Mouse (Mus musculus) limb, embryonic 14.5 days (tissue): Measurements from ENCODE around the gene Mrps27. TPM values are rescaled to one million over a fixed set of nuclear protein-coding genes. Genes with fewer than 3 reads are reported as not detected.
A peak's percentile ranks its signal among the peaks of the same experiment; 100 is the strongest.

Experiments used
- ATAC-seq: fragments of 200-750 bp; cut with Nextera tagmentation; 2 replicates; pipeline ENCODE4 v1.8.0; 2017; ENCODE audit warnings: low read depth, moderate number of reproducible peaks, moderate TSS enrichment; ENCODE audit not compliant: low FRiP score
- DNase-seq: peaks from one replicate; pipeline ENCODE4 v3.0.0-alpha.2; 2015; ENCODE audit warnings: low spot score
- H3K27ac ChIP-seq: fragments of 300-500 bp; sonication (generic); replicated peaks from 2 replicates; pipeline ENCODE4 v1.5.1; 2014; ENCODE audit warnings: low read depth, mild to moderate bottlenecking, low read length, moderate library complexity, mixed read lengths
- H3K27me3 ChIP-seq: fragments of 300-500 bp; sonication (generic); 2 replicates; pipeline ENCODE4 v1.6.1; 2014; ENCODE audit warnings: low read length, mixed read lengths; ENCODE audit not compliant: control insufficient read depth, insufficient read depth
- H3K36me3 ChIP-seq: fragments of 300-500 bp; sonication (generic); 2 replicates; pipeline ENCODE4 v1.6.1; 2014; ENCODE audit warnings: mild to moderate bottlenecking, low read length, moderate library complexity, mixed read lengths; ENCODE audit not compliant: control insufficient read depth, insufficient read depth
- H3K4me1 ChIP-seq: fragments of 300-500 bp; sonication (generic); 2 replicates; pipeline ENCODE4 v1.6.1; 2014; ENCODE audit warnings: antibody characterized with exemption, low read length, mixed read lengths; ENCODE audit not compliant: control insufficient read depth, insufficient read depth
- H3K4me2 ChIP-seq: fragments of 300-500 bp; sonication (generic); replicated peaks from 2 replicates; pipeline ENCODE4 v1.6.1; 2014; ENCODE audit warnings: low read depth, mild to moderate bottlenecking, low read length, moderate library complexity; ENCODE audit not compliant: severe bottlenecking
- H3K4me3 ChIP-seq: fragments of 300-500 bp; sonication (generic); replicated peaks from 2 replicates; pipeline ENCODE4 v1.5.1; 2014; ENCODE audit warnings: low read length
- H3K9ac ChIP-seq: fragments of 300-500 bp; sonication (generic); 2 replicates; pipeline ENCODE4 v1.6.1; 2014; ENCODE audit warnings: mild to moderate bottlenecking, low read depth, low read length, moderate library complexity; ENCODE audit not compliant: severe bottlenecking
- H3K9me3 ChIP-seq: fragments of 300-500 bp; sonication (generic); 2 replicates; pipeline ENCODE4 v1.6.1; 2016; ENCODE audit warnings: low read length; ENCODE audit not compliant: control insufficient read depth
- POLR2A ChIP-seq: fragments of 200-500 bp; IDR thresholded peaks from 2 replicates; pipeline ENCODE4 v1.8.0; 2012; ENCODE audit warnings: inconsistent platforms, mild to moderate bottlenecking, moderate library complexity, borderline replicate concordance; ENCODE audit not compliant: insufficient read depth, insufficient read length; ENCODE audit errors: extremely low read depth
- WGBS: fragments of 180-500 bp; shearing (Covaris S2); extraction: QIAGEN DNeasy Blood & Tissue Kit; methylation state at CpG from one replicate; pipeline ENCODE4 v1.1.7; 2014; 5-methylcytosine and 5-hydroxymethylcytosine counted together
- polyA plus RNA-seq, 2 experiments: library from polyadenylated mRNA; depleted of rRNA in 1 of 2; stranded (reverse) in 1 of 2; unstranded in 1 of 2; fragments of >200 nt; fragmentation: Nextera tagmentation in 1 of 2; extraction: Ambion mirVana in 1 of 2; gene quantifications; 2 replicates each; pipeline versions ENCODE4 v1.2.1 to v1.2.3; 2012 to 2014

Gene Mrps27
- polyA plus RNA-seq, 2 experiments = 36.6 to 54.1 TPM

GRCm38 (mm10) chr13:99351596-99351995, 7.0 kb downstream of the Mrps27 start:
- no peak for DNase-seq
- 78% methylated on average over 3 of the region's 3 CpGs for WGBS
- Histone ChIP-seq H3K36me3 (peaks cover 29% of the 10 kb centered on the region), H3K27me3 (no peaks in the 10 kb centered on the region), H3K4me3 (no peak overlapping the region), H3K4me2 (no peak overlapping the region), H3K9me3 (no peaks in the 10 kb centered on the region), H3K27ac (no peak overlapping the region), H3K4me1 (0 out of 2 replicates have a peak, but pooled peaks cover 2% of the 10 kb centered on the region), H3K9ac (no peak overlapping the region)
- no peak for ATAC-seq
- no peak for TF ChIP-seq POLR2A

- TF ChIP-seq POLR2A = peak; percentile 23; the same call in 1 of the 2 replicates
- Histone ChIP-seq H3K4me1 (0 out of 2 replicates have a peak, but pooled peaks cover 2% of the 10 kb centered on the region), H3K27ac (peak overlapping the region; percentile 75), H3K9ac (peak overlapping the region; percentile 45), H3K4me3 (peak overlapping the region; percentile 48), H3K4me2 (peak overlapping the region; percentile 65), H3K27me3 (no peaks in the 10 kb centered on the region), H3K9me3 (no peaks in the 10 kb centered on the region), H3K36me3 (peaks cover 29% of the 10 kb centered on the region)
- DNase-seq (peak; percentile 97), ATAC-seq (peak; percentile 100)
- WGBS = 11% methylated on average over 28 of the region's 28 CpGs
Measured at GRCm38 (mm10) chr13:99352758-99353489, 8.3 kb downstream of the Mrps27 start.

DNA sequence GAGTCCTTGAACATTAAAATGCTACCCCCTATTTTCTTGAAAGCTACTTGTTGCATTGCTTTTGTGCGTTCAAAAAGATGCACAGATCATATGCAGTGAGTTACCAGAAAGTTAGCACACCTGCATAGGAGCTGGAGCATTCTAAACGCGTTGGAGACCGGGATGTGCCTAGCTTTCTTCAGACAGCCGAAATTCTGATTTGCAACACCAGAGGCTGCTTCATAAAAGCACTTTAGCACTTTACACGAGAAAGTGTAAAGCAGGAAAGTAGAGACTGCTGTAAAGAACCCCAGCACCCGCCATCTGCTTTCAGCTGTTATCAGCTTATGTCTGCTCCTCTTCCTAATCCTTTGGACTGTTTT, 8.9 kb downstream of the Mrps27 start:
- peak overlapping the region; percentile 65 for H3K4me2 ChIP-seq
- H3K9ac ChIP-seq = peak overlapping the region; percentile 45
- H3K27me3 ChIP-seq = no peaks in the 10 kb centered on the region
- H3K9me3 ChIP-seq = no peaks in the 10 kb centered on the region
- peak overlapping the region; percentile 48 for H3K4me3 ChIP-seq
- peaks cover 26% of the 10 kb centered on the region for H3K36me3 ChIP-seq
- no peak for TF ChIP-seq POLR2A
- H3K27ac ChIP-seq = peak overlapping the region; percentile 75
- DNase-seq = peak; percentile 11
- 7% methylated on average over 7 of the region's 7 CpGs for WGBS
- H3K4me1 ChIP-seq = 0 out of 2 replicates have a peak, but pooled peaks cover 2% of the 10 kb centered on the region
- ATAC-seq = peak; percentile 42

DNA sequence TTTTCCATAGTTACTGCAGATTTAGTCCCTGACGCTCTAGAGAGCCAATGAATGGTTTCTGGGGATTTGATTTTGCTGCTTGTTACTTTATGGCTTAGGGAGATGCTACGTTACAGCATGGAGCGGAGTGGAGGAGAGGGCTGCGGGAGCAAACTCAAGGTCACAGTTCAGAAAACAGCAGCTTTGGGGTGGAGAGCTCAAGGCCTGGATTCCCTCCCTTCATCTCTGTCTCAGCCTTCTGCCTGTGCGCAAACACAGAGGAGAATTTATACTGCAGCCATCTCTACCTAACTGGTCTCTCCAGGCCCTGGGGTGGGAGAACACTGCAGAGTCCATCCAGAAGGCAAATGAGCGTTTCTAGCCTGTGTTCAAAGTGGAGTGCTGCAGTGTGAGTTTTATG, 10.5 kb downstream of the Mrps27 start:
- WGBS = 84% methylated on average over 6 of the region's 6 CpGs
- H3K27ac ChIP-seq = no peak overlapping the region
- no peak overlapping the region for H3K4me3 ChIP-seq
- H3K9me3 ChIP-seq = no peaks in the 10 kb centered on the region
- no peak for ATAC-seq
- TF ChIP-seq POLR2A = no peak
- no peak for DNase-seq
- H3K9ac ChIP-seq = no peak overlapping the region
- no peak overlapping the region for H3K4me2 ChIP-seq
- H3K36me3 ChIP-seq = peaks cover 27% of the 10 kb centered on the region
- H3K4me1 ChIP-seq = 0 out of 2 replicates have a peak, but pooled peaks cover 2% of the 10 kb centered on the region
- H3K27me3 ChIP-seq = no peaks in the 10 kb centered on the region

DNA sequence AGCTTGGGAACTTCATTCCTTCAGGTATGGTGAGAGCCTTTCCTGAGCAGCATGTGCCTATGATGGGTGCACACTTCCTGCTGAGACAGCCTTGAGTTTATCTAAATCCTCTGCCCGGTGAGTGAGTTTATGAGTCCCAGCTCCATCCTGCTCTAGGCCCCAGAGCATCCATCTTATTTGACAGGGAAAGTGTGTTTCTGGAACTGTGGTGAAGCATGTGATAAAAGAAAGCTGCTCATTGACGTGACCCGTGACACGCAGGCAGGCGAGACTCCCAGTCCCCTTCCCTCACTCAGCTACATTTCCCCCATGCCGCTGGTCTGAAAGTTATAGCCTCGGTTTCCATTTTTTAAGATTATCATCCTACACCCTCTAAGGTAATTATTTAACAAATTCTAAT, 11.3 kb downstream of the Mrps27 start:
- 78% methylated on average over 7 of the region's 7 CpGs for WGBS
- Histone ChIP-seq H3K9me3 (no peaks in the 10 kb centered on the region), H3K27ac (no peak overlapping the region), H3K36me3 (peaks cover 26% of the 10 kb centered on the region), H3K9ac (no peak overlapping the region), H3K4me1 (0 out of 2 replicates have a peak, but pooled peaks cover 2% of the 10 kb centered on the region), H3K4me2 (no peak overlapping the region), H3K4me3 (no peak overlapping the region), H3K27me3 (no peaks in the 10 kb centered on the region)
- DNase-seq = no peak
- no peak for TF ChIP-seq POLR2A
- no peak for ATAC-seq
